Mouse (Mus musculus) hindlimb bud, embryonic 11.5 days (tissue): Measurements from ENCODE around the gene Cd55b.

Source experiments
- DNase-seq: peaks from one replicate; pipeline ENCODE4 v3.0.0-alpha.2; 2012; ENCODE audit warnings: low read depth, low spot score; ENCODE audit errors: extremely low spot score

Gene Cd55b

GRCm38 (mm10) chr1:130342429-130342828, 80.4 kb downstream of the Cd55b start:
- DNase-seq, result no peak
